Mouse (Mus musculus): Measurements from ENCODE around the gene Cep112. TPM values are rescaled to one million over a fixed set of nuclear protein-coding genes. Genes with fewer than 3 reads are reported as not detected.

Cep112 gene
- polyA plus RNA-seq, 1 experiment from 2014 or later, result 12.2 TPM

- Histone ChIP-seq H3K9ac (replicated peaks; ENCODE audit: low read length) (no peak overlapping the region), H3K9me3 (replicated peaks; ENCODE audit: control insufficient read depth, low read length) (no peaks in the 10 kb centered on the region), H3K4me1 (ENCODE audit: control insufficient read depth, insufficient read depth, low read length) (no peaks in the 10 kb centered on the region), H3K4me3 (ENCODE audit: low read depth, low read length) (no peak overlapping the region), H3K27me3 (ENCODE audit: control insufficient read depth, insufficient read depth, low read length) (no peaks in the 10 kb centered on the region), H3K27ac (replicated peaks; ENCODE audit: low read depth, low read length) (no peak overlapping the region), H3K4me2 (ENCODE audit: low read depth, low read length) (no peak overlapping the region), H3K36me3 (replicated peaks; ENCODE audit: control insufficient read depth, insufficient read depth, low read depth, low read length) (no peaks in the 10 kb centered on the region)
- no peak for ATAC-seq (replicated peaks; ENCODE audit: insufficient number of reproducible peaks, low FRiP score, low TSS enrichment, low read depth)
- no peak for DNase-seq (ENCODE audit: low spot score)
- 84% methylated on average over 6 of the region's 6 CpGs for WGBS
These were observed 473.5 kb downstream of the Cep112 start for GRCm38 (mm10) chr11:108898483-108898882.

GRCm38 (mm10) chr11:108900718-108901488 lies 475.9 kb downstream of the Cep112 start:
- Histone ChIP-seq H3K27me3 (ENCODE audit: control insufficient read depth, insufficient read depth, low read length) (no peaks in the 10 kb centered on the region), H3K36me3 (replicated peaks; ENCODE audit: control insufficient read depth, insufficient read depth, low read depth, low read length) (no peaks in the 10 kb centered on the region), H3K4me1 (ENCODE audit: control insufficient read depth, insufficient read depth, low read length) (no peaks in the 10 kb centered on the region), H3K9me3 (replicated peaks; ENCODE audit: control insufficient read depth, low read length) (no peaks in the 10 kb centered on the region), H3K4me2 (ENCODE audit: low read depth, low read length) (no peak overlapping the region), H3K27ac (replicated peaks; ENCODE audit: low read depth, low read length) (no peak overlapping the region), H3K4me3 (ENCODE audit: low read depth, low read length) (no peak overlapping the region), H3K9ac (replicated peaks; ENCODE audit: low read length) (no peak overlapping the region)
- no peak for DNase-seq (ENCODE audit: low spot score)
- no peak for ATAC-seq (replicated peaks; ENCODE audit: insufficient number of reproducible peaks, low FRiP score, low TSS enrichment, low read depth)
- 74% methylated on average over 9 of the region's 10 CpGs for WGBS

GRCm38 (mm10) chr11:108901670-108902069 lies 476.7 kb downstream of the Cep112 start:
- Histone ChIP-seq H3K36me3 (replicated peaks; ENCODE audit: control insufficient read depth, insufficient read depth, low read depth, low read length) (no peaks in the 10 kb centered on the region), H3K27ac (replicated peaks; ENCODE audit: low read depth, low read length) (no peak overlapping the region), H3K4me3 (ENCODE audit: low read depth, low read length) (no peak overlapping the region), H3K27me3 (ENCODE audit: control insufficient read depth, insufficient read depth, low read length) (no peaks in the 10 kb centered on the region), H3K9me3 (replicated peaks; ENCODE audit: control insufficient read depth, low read length) (no peaks in the 10 kb centered on the region), H3K4me1 (ENCODE audit: control insufficient read depth, insufficient read depth, low read length) (no peaks in the 10 kb centered on the region), H3K4me2 (ENCODE audit: low read depth, low read length) (no peak overlapping the region), H3K9ac (replicated peaks; ENCODE audit: low read length) (no peak overlapping the region)
- ATAC-seq (replicated peaks; ENCODE audit: insufficient number of reproducible peaks, low FRiP score, low TSS enrichment, low read depth), result no peak
- DNase-seq (ENCODE audit: low spot score), result no peak
- 76% methylated on average over 7 of the region's 7 CpGs for WGBS

- no peak for ATAC-seq (replicated peaks; ENCODE audit: insufficient number of reproducible peaks, low FRiP score, low TSS enrichment, low read depth)
These were observed 477.3 kb downstream of the Cep112 start for GRCm38 (mm10) chr11:108902303-108902702.

GRCm38 (mm10) chr11:108906590-108907254 lies 481.7 kb downstream of the Cep112 start:
- Histone ChIP-seq H3K27ac (replicated peaks; ENCODE audit: low read depth, low read length) (no peak overlapping the region), H3K36me3 (replicated peaks; ENCODE audit: control insufficient read depth, insufficient read depth, low read depth, low read length) (no peaks in the 10 kb centered on the region), H3K27me3 (ENCODE audit: control insufficient read depth, insufficient read depth, low read length) (no peaks in the 10 kb centered on the region), H3K9me3 (replicated peaks; ENCODE audit: control insufficient read depth, low read length) (no peaks in the 10 kb centered on the region), H3K4me1 (ENCODE audit: control insufficient read depth, insufficient read depth, low read length) (no peaks in the 10 kb centered on the region; the same call in 1 of the 2 replicates), H3K9ac (replicated peaks; ENCODE audit: low read length) (no peak overlapping the region), H3K4me2 (ENCODE audit: low read depth, low read length) (no peak overlapping the region), H3K4me3 (ENCODE audit: low read depth, low read length) (no peak overlapping the region)
- 73% methylated on average over 7 of the region's 7 CpGs for WGBS
- ATAC-seq (replicated peaks; ENCODE audit: insufficient number of reproducible peaks, low FRiP score, low TSS enrichment, low read depth) (no peak), DNase-seq (ENCODE audit: low spot score) (no peak)

More at GRCm38 (mm10) chr11:108902303-108902702, 477.3 kb downstream of the Cep112 start:
- no peak for DNase-seq (ENCODE audit: low spot score)
- no peaks in the 10 kb centered on the region for H3K4me1 ChIP-seq (ENCODE audit: control insufficient read depth, insufficient read depth, low read length)
- H3K9me3 ChIP-seq (replicated peaks; ENCODE audit: control insufficient read depth, low read length), result no peaks in the 10 kb centered on the region
- no peaks in the 10 kb centered on the region for H3K27me3 ChIP-seq (ENCODE audit: control insufficient read depth, insufficient read depth, low read length)
- H3K4me2 ChIP-seq (ENCODE audit: low read depth, low read length), result no peak overlapping the region
- H3K27ac ChIP-seq (replicated peaks; ENCODE audit: low read depth, low read length), result no peak overlapping the region
- H3K4me3 ChIP-seq (ENCODE audit: low read depth, low read length), result no peak overlapping the region
- no peaks in the 10 kb centered on the region for H3K36me3 ChIP-seq (replicated peaks; ENCODE audit: control insufficient read depth, insufficient read depth, low read depth, low read length)
- no peak overlapping the region for H3K9ac ChIP-seq (replicated peaks; ENCODE audit: low read length)
- WGBS, result 75% methylated on average over 4 of the region's 4 CpGs

GRCm38 (mm10) chr11:108909396-108910195 lies 484.6 kb downstream of the Cep112 start:
- Histone ChIP-seq H3K27me3 (ENCODE audit: control insufficient read depth, insufficient read depth, low read length) (no peaks in the 10 kb centered on the region), H3K36me3 (replicated peaks; ENCODE audit: control insufficient read depth, insufficient read depth, low read depth, low read length) (no peaks in the 10 kb centered on the region), H3K4me2 (ENCODE audit: low read depth, low read length) (peak overlapping the region; percentile 22), H3K4me3 (ENCODE audit: low read depth, low read length) (no peak overlapping the region), H3K9ac (replicated peaks; ENCODE audit: low read length) (no peak overlapping the region), H3K27ac (replicated peaks; ENCODE audit: low read depth, low read length) (no peak overlapping the region), H3K9me3 (replicated peaks; ENCODE audit: control insufficient read depth, low read length) (no peaks in the 10 kb centered on the region), H3K4me1 (ENCODE audit: control insufficient read depth, insufficient read depth, low read length) (no peaks in the 10 kb centered on the region; the same call in 1 of the 2 replicates)
- ATAC-seq (replicated peaks; ENCODE audit: insufficient number of reproducible peaks, low FRiP score, low TSS enrichment, low read depth), result peak; percentile 39; the same call in 1 of the 2 replicates
- peak; percentile 43 for DNase-seq (ENCODE audit: low spot score)
- WGBS, result 3% methylated on average over 24 of the region's 24 CpGs
